Mouse (Mus musculus) Muller cell, postnatal 12 days (primary cell): ENCODE data around the gene B3glct.

Source experiments
- DNase-seq: peaks from one replicate; pipeline ENCODE4 v3.0.0-alpha.2; 2015; ENCODE audit errors: inconsistent ontology term

B3glct gene

DNA sequence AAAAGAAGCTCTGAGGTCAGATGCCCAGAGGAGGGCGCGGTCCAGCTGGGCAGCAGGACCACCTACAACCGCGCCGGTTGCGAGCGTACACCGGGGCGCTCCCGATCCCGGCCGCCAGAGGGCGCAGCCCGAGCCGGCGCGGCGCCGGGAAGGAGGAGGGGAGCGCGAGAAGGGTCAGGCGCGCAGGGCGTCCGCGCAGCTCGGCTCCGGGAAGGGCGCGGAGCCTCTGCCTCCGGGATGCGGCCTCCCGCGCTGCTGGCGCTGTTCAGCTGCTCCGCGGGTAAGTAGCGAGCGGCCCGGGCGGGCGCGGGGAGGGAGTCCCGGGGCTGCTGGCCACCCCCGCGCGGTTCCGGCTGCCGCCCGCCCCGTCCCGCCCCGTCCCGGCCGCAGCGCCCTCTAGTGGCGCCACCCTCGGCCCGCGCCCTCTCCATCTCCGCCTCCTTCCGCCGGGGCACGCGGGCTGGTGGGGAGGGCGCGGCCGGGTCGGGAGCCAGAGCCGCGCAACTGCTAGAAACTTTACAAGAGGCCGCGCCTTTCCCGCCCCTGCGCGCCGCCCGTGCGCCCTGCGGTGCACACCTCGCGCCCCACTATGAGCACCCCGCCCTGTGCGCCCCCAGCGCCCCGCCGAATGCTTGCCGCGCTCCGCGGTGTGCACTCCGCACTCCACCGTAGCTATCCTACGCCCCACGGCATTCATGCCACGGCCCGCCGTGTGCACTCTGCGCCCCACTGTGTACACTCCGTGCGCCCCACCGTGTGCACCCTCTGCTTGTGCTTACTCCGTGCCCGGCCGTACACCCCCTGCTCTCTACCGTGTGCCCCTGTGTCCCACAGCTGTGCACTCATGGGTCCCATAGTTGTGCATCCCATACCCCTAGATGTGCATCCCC lies at the start of gene B3glct:
Gene B3glct, plus strand, starts transcription at position 131 of the 890 bp plus-strand sequence.
- DNase-seq, result peak; percentile 87

DNA sequence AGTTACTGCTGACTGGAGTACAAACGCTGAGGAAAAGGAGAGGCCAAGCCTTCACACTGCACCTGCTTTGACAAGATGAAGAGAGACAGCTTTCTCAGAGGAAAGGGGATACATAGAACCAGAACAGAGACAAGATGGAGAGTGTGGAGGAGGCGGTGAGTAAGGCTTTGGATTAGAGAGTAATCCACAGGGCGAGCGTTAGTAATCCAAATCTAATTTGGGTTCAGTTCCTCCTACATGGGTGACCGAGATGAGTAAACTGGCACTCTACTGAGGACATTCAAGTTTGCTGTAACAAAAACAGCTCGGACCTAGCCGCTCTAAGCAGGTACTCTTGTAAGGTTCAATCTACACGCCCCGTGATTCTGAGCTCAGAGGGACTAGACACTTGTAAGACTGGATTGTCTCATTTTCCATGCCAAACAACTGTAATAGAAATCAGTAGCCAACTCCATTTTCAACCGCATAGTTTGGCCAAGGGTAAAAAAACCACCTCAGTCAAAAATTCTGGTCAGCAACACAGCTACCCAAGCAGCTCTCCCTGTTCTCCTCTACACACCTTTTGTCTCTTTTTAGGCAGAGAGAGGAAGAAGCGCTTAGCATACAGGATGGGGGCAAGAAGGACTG lies 43.5 kb upstream of the B3glct start:
- DNase-seq, result peak; percentile 29

DNA sequence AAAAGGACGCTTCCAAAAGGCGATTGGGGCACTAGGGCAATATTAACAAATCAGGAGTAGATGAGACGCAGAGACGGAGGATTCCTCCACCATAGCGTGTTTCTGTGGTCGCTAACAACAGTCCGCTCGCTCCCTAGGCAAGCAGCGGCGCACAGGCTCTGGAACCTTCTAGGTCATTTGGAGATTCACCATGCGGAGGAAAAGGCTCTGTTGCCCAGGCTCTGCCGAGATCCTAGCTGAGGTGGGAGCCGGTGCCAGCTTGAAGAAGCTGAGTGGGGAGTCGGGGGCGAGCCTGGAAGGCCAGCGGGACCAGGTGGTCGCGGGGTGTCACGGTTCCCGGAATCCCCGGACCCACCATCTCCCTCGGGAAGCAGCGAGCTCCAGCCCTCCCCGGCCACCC lies 42.5 kb upstream of the B3glct start:
- no peak for DNase-seq

DNA sequence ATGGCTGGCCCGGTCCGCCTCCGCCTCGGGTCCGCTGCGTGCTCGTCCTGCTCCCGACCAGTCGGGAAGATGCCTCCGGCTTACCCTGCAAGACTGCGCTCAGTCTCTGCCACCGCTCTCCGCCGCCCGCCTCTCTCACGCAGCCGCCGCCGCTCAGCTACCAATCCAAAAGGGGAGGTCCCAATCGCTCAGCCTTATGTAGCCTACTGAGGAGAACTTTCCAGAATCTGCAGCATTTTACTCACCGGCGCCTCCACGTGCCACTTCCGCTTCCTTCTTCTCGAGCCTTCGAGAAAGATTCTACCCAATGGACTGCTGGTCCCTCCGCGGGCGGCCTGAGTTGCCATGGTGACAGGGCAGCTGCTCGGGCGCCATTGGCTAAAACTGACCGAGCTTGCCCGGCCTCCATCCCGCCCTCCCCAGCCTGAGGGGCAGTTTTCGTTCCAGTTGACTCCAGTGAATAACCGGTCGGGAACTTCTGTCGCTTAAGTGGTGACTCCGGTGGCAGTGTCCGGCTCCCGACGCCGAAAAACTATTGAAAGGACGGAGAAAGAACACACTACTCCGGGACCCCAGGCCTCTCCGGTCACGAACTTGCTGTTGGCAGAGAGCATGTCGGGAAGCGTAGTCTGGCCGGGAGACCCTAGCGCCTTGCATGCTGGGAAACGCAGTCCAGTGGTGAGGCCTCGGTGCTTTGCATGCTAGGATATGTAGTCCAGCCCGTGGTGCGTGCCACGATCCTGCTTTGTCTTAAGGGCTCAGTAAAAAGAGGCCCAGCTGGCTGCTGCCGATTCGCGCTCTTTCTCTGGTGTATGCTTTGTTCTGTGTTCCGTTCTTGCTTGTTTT lies 41.7 kb upstream of the B3glct start, which contains the start of gene Hsph1:
Gene Hsph1, minus strand, starts transcription at position 302 of the 846 bp plus-strand sequence.
- DNase-seq, result peak; percentile 100

DNA sequence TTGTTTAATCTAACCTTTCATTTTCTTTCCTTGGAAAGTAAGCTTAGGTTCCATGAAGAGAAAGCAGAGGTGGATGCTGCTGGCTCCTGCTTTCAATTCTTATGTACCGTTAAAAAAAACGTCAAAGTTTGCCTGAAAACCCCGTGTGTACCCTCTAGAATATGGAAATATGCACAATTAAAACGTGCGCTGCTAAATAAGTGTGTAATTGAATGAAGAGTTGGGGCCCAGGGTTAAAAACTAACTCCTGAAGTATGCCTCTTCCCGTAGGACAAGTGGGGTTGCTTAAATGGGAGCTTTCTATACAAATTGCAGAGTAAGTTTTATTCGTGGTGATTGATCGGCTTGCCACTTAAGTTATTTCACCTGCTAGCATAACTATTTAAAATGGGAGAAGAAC lies 40.7 kb upstream of the B3glct start:
- DNase-seq, result no peak

DNA sequence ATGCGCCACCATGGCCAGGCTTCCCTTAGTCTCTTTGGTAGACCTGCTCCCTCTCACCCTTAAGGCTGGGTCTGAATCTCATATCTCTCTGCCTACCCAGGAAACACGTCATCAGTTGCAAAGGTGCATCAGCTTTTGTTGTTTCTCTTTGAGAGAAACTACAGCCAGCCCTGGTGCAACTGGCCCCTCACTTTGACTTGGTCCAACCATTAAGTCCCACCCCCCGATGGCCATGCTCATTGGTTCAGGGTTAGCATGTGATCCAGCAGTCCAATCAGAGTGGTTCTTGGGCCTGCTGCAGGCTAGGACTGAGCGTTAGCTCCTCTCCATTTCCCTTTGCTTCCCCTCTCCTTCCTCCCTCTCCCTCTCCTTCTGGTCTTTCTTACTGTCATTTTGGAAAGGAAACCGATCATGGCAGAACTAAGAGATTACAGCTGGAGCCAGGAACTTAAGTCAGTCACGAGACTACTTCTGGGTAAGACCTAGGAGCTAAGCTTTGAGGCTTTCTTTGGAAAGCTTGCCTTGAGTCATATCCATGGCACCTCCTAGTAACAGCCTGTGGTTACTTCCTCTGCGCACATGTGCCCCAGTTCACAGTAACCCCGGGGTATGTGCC lies 36.6 kb upstream of the B3glct start:
- DNase-seq, result no peak

DNA sequence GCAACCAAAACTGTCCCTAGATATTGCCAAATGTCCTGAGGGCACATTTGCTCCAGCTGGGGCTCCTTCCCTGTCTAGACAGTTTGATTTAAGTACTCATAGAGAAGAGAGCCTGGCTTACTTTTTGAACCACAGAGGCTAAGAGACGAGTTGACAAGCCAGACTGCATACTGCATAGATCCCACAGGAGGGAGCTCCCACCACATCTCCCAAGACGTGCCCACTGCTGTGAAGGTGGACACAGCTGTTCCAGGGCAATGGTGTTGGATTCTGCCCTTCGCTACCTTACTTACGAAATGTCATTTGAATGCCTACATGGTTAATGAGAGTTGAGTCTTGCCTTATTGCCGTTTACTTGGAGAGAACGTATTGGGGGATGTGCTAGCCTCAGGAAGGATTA lies 35.7 kb upstream of the B3glct start:
- no peak for DNase-seq

DNA sequence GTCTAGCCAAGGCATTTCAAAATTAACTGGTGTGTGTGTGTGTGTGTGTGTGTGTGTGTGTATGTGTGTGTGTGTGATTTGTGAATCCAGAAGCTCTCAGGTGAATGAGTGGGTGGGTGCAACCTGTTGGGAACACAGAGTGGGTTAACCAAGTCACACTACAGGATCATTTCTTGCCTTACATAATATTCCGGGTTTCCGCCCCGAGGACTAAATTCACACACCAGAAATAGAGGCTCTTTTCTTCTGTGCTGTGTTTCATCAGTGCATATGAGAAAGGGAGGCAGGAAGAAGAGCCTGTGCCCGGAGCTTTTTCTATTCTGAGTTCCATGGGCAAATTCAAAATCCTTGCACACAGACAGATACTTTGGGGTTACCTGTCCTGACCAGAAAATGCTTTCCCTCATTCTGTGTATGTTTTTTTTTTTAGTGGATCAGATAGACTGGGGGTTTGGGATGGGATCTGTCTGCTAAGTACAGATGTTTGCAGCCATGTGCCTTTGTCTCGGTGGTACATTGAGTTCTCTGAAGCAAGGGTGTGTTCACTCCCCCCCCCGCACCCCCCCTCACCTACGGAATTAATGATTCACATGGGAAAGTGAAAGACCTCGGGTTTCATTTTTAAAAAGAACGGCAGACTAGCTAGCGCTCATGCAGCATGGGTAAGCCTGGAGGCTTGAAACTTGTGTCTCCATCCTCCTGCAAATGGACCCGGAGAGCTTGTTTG lies 35.1 kb upstream of the B3glct start:
- no peak for DNase-seq

DNA sequence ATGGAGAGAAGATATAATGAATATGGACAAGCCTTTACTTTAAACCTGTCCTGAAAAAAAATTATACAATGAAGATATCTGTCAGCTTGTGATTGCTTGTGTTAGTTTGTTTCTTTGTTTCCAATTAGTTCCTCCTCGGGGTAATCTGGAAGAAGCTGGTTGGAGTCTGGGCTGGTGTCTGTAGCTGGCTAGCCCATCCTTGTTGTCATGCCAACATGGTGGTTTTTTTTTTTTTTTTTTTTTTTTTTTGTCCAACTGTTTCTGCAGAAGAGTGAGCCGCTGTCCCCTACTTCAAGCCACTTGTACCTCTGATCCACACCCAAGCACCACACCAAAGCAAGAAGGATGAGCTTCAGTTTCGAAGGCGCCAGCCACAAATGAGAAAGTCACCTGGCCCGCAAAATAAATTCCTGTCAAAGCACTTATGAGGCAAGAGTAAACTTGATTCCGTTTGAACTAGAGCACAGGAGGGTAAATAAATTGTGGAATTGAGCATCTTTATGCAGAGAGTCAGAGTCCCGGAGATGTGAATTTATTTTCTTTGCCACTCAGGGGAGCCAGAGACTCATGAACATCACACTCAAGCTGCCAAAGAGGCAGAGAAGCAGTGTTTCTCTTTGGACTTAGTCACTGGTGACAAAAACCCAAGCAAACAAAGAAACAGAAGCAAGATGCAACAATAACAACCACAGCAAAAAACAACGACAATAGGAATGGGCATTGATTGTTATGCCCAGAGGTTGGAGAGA lies 30.5 kb upstream of the B3glct start:
- peak; percentile 46 for DNase-seq

DNA sequence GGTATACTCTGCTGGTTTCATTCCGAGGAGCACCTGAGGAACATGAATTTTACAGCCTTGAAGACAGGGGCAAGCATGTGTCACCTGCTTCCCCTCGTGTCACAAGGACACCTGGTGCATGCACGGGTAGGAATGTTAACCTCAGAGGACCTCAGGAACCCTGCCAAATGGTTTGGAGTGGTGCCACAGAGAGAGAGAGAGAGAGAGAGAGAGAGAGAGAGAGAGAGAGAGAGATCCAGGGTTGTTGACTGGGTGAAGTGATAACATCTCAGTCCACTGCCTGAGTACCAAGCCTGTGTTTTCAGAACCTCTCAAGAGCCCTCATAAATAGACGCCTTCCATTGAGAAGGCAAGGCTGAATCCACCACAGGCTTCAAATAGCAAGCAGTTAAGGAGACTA lies 29.8 kb upstream of the B3glct start:
- DNase-seq, result no peak

DNA sequence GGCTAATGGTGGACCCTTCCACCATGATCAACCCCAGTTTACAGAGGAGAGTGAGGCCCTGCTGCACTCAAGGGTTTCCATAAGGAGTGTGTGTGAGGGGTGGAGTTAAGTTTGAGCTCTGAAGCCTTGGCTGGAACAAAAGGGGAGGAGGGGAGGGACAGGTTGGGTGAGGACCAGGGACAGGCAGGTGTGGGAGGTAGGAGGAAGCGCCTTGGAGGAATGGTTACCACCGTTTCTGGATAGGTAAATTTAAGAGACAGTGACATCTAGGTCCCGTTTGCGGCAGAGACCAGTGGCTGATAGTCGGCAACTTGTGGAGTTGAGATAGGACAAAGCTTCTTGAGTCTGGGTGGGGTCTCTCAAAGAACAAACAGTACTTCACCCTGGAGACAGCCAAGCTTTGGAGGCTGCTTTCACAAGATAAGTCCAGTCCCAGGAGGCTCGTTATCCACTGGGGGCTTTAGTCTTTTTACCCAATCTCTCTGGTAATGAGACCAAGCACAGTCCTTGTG lies 29.1 kb upstream of the B3glct start:
- DNase-seq, result no peak

DNA sequence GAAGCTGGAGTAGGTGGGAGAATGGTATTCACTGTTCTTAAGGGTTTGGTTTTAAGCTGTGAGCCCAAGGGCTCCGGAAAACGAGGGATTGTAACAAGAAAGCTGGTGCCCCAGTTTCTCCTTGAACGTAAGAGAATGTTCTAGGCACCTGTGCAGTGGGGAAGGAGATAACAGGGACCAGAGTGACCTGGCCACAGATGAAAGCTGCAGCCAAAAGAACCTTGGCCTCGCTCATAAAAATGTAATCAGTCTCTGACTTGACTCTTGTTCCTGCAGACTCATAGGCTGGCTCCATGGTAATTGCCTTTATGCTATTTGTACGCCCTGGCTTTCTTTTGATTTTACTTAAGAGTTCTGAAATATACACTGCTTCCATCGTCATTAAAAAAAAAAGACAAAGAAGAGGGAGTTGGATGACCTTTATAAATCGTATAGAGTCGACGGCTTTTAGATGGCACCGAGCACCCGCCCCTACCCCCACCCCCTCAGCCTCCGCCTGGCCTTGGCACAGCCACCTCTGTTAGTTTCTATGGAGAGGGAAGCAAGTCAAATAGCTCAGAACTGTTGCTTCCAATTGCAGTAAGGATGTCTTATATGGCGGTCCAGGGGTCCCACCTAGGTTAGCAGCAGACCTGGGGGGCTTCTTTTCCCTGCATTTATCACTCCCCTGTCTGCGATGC lies 28.4 kb upstream of the B3glct start:
- no peak for DNase-seq

DNA sequence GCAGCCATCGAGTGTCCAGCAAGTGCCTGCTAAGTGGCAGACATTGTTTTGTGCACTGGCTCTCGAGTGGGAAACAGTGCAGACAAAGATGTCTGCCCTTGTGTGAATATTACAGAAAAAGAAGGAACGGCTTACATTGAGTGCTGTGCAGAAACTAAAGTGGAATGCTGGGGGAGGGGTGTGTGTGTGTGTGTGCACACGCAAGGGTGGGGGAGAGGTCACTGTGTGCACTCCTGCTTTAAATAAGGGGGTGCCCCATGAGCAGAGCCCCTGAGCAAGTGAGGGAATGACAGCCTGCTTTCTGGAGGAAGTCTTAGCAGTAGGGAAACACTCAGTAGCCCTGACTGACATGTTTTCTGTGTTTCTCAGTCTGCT lies 27.9 kb upstream of the B3glct start:
- no peak for DNase-seq

DNA sequence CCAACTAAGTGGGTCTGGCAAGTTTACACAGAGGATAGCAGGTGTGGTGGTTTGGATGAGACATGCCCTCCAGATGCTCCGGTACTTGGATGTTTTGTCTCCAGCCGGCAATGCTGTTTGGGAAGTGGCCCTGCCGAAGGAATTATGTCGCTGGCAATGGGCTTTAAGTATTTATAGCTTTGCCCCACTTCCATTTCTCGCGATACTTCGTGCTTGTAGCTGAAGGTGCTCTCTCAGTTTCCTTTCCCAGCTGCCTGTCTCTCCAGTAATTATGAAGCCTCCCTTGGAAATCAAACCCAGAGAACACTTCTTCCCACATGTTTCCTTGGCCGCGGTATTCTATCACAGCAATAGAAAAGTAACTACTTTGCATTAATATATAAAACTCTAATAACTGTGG lies 22.4 kb upstream of the B3glct start:
- DNase-seq, result no peak

DNA sequence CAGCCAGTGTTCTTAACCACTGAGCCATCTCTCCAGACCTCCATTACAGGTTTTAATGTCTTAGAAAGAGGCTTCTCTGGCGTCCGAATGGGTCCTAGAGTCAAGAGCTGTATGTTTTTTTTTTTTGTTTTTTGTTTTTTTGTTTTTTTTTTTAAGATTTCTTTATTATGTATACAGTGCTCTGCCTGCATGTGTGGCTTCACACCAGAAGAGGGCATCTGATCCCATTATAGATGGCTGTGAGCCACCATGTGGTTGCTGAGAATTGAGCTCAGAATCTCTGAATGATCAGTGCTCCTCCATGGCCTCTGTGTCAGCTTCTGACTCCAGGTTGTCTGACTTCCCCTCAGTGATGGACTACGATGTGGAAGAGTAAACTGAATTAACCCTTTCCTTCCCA lies 20.0 kb upstream of the B3glct start:
- no peak for DNase-seq

DNA sequence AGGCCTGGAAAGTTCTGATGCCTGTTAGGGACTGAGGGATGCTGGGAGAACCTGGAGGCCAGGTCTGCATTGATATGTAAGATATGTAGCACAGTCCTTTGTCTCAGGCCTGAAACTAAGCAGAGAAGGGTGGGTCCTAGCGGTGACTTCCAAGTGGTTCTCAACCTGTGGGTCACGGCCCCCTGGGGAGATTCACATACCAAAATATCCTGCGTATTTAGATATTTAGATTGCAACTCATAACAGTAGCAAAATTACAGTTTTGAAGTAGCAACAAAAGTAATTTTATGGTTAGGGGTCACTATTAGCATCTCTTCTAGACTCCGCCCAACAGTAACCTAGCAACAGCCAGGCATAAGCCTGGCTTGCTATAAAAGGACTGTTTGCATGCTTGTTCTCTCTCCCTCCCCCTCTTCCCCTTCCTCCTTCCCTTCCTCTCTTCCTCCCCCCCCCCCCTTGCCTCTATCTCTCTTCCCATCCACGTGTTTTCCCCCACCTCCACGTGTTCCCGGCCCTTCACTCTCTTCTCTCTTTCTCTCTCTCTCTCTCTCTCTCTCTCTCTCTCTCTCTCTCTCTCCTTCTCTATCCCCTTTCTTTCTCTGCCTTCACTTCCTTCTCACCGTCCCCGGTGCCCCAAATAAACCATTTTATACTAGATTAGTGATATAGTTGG lies 19.2 kb upstream of the B3glct start:
- DNase-seq, result no peak

DNA sequence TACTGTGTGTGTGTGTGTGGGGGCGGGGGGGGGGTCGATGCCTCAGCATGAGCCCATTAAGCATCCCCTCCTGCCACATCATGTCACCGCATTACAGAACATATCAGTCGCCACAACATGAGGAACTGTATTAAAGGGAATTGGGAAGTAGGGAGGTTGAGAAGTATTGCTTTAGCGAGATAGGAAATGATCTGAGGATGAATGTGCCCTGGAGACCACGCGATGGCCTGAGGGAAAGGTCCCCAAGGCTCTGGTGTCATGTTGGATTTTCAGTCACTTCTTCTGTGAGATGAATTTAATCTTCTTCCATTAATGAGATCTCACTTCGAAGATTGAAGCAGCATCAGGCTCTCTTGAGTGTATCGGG lies 18.6 kb upstream of the B3glct start:
- DNase-seq, result no peak

DNA sequence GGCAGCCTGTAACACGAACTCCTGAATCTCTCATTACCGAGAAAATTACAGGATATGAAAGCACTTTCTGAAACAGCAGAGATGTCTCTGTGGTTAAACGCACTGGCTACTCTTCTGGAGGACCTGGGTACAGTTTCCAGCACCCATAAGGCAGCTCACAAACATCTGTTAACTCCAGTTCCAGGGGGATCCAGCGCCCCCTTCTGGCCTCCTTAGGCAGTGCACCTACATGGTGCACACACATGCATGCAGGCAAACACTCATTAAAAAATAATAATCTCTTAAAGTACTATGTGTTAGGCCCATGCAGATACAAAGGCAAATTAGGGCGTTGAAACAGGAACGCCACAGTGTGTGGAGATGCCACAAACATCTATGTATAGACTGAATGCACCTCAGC lies 16.6 kb upstream of the B3glct start:
- DNase-seq, result no peak

DNA sequence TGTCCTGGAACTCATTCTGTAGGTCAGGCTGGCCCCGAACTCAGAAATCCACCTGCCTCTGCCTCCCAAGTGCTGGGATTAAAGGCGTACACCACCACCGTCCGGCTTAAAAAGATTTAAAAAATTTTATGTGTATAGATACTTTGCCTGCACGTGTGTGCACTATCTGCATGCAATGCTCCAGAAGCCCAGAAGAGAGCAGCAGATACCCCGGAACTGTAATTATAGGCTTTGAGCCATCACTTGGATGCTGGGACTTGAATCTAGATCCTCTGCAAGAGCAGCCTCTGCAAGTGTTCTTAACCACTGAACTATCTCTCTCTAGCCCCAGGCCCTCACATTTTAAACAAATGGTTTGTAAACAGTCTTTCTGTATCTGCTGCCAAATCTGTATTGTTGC lies 15.1 kb upstream of the B3glct start:
- DNase-seq, result no peak
